Mouse (Mus musculus): Measurements from ENCODE around the gene Rsph3b.
"Not testable (repeated sequence)": the region's sequence is repeated elsewhere in the genome, so short reads cannot be mapped to it uniquely, and the experiment has no call there.

GRCm38 (mm10) chr17:6960349-6960748 lies 11.9 kb upstream of the Rsph3b start:
- not testable (repeated sequence) for TF ChIP-seq GATA1, TAL1 (IDR thresholded peaks at IDR 0.05; ENCODE audit: low read length)

Measured in erythroblast, embryonic 14.5 days (primary cell).